Mouse (Mus musculus) limb, embryonic 12.5 days (tissue): ENCODE measurements around the gene Loxl3. TPM values are rescaled to one million over a fixed set of nuclear protein-coding genes. Genes with fewer than 3 reads are reported as not detected.

Source experiments
- ATAC-seq: fragments of 200-750 bp; cut with Nextera tagmentation; 2 replicates; pipeline ENCODE4 v1.8.0; 2017; ENCODE audit warnings: low read depth, moderate TSS enrichment; ENCODE audit not compliant: insufficient number of reproducible peaks, insufficient read depth, low FRiP score, low TSS enrichment
- H3K27ac ChIP-seq: fragments of 300-500 bp; sonication (generic); 2 replicates; pipeline ENCODE4 v1.5.1; 2016; ENCODE audit warnings: mild to moderate bottlenecking, moderate library complexity
- H3K27me3 ChIP-seq: fragments of 300-500 bp; sonication (generic); 2 replicates; pipeline ENCODE4 v1.6.1; 2016; ENCODE audit warnings: mild to moderate bottlenecking, moderate library complexity
- H3K36me3 ChIP-seq: fragments of 300-500 bp; sonication (generic); 2 replicates; pipeline ENCODE4 v1.6.1; 2016; ENCODE audit warnings: mild to moderate bottlenecking, moderate library complexity
- H3K4me1 ChIP-seq: fragments of 300-500 bp; sonication (generic); replicated peaks from 2 replicates; pipeline ENCODE4 v1.6.1; 2016
- H3K4me2 ChIP-seq: fragments of 300-500 bp; sonication (generic); 2 replicates; pipeline ENCODE4 v1.6.1; 2016; ENCODE audit warnings: mild to moderate bottlenecking, moderate library complexity
- H3K4me3 ChIP-seq: fragments of 300-500 bp; sonication (generic); replicated peaks from 2 replicates; pipeline ENCODE4 v1.5.1; 2016; ENCODE audit warnings: mild to moderate bottlenecking
- H3K9ac ChIP-seq: fragments of 300-500 bp; sonication (generic); replicated peaks from 2 replicates; pipeline ENCODE4 v1.6.1; 2016; ENCODE audit warnings: mild to moderate bottlenecking, moderate library complexity
- H3K9me3 ChIP-seq: fragments of 300-500 bp; sonication (generic); 2 replicates; pipeline ENCODE4 v1.6.1; 2016; ENCODE audit warnings: mild to moderate bottlenecking, moderate library complexity
- WGBS: fragments of 180-500 bp; shearing (Covaris S2); methylation state at CpG from one replicate; pipeline ENCODE4 v1.1.7; 2016; 5-methylcytosine and 5-hydroxymethylcytosine counted together
- polyA plus RNA-seq: library from polyadenylated mRNA; unstranded; fragments of >200 nt; fragmentation: Nextera tagmentation; extraction: Ambion mirVana; gene quantifications from 2 replicates; pipeline ENCODE4 v1.2.1, GENCODE M21; 2016

The Loxl3 gene
- polyA plus RNA-seq, 1 experiment from 2014 or later = 15.7 TPM

GRCm38 (mm10) chr6:83004872-83005271 lies 29.1 kb upstream of the Loxl3 start:
- no peaks in the 10 kb centered on the region for H3K27me3 ChIP-seq
- no peaks in the 10 kb centered on the region for H3K4me1 ChIP-seq
- no peak overlapping the region for H3K9ac ChIP-seq
- no peak overlapping the region for H3K4me3 ChIP-seq
- H3K36me3 ChIP-seq = no peaks in the 10 kb centered on the region
- 66% methylated on average over 7 of the region's 7 CpGs for WGBS
- H3K9me3 ChIP-seq = no peaks in the 10 kb centered on the region
- H3K27ac ChIP-seq = no peak overlapping the region
- no peak for ATAC-seq
- no peak overlapping the region for H3K4me2 ChIP-seq

- H3K27ac ChIP-seq = no peak overlapping the region
Measured at GRCm38 (mm10) chr6:83005444-83006011, 28.4 kb upstream of the Loxl3 start.

GRCm38 (mm10) chr6:83006114-83006513 lies 27.9 kb upstream of the Loxl3 start:
- 78% methylated on average over 6 of the region's 6 CpGs for WGBS
- H3K27ac ChIP-seq = no peak overlapping the region

More at GRCm38 (mm10) chr6:83005444-83006011, 28.4 kb upstream of the Loxl3 start:
- Histone ChIP-seq H3K4me2 (no peak overlapping the region), H3K9ac (no peak overlapping the region), H3K9me3 (no peaks in the 10 kb centered on the region), H3K36me3 (no peaks in the 10 kb centered on the region), H3K4me1 (no peaks in the 10 kb centered on the region), H3K4me3 (no peak overlapping the region), H3K27me3 (no peaks in the 10 kb centered on the region)
- 79% methylated on average over 10 of the region's 10 CpGs for WGBS
- ATAC-seq = no peak

DNA sequence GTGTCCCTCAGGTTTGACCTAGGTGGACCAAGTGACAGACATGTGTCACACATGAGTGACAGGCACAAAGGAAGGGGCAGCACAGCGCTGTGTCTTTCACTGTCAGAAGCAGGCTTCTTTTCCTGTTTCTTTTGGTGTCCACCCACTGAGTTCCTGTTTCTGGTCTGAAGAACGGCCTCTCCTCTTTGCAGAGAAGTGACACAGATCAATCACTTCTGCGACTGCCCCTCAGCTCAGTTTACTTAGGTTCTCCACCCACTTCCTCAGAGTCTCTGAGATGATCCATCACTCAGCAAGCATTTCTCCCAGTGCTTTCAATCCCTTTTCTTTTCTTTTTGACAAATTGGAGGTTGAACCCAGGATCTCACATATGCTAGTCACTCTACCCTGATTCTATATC lies 25.3 kb upstream of the Loxl3 start:
- no peaks in the 10 kb centered on the region for H3K27me3 ChIP-seq
- no peak overlapping the region for H3K4me3 ChIP-seq
- H3K27ac ChIP-seq = no peak overlapping the region
- 54% methylated on average over 3 of the region's 3 CpGs for WGBS
- no peak for ATAC-seq
- H3K9ac ChIP-seq = no peak overlapping the region
- H3K36me3 ChIP-seq = no peaks in the 10 kb centered on the region
- no peak overlapping the region for H3K4me2 ChIP-seq
- H3K4me1 ChIP-seq = peaks cover 4% of the 10 kb centered on the region
- no peaks in the 10 kb centered on the region for H3K9me3 ChIP-seq

More at GRCm38 (mm10) chr6:83006114-83006513, 27.9 kb upstream of the Loxl3 start:
- no peaks in the 10 kb centered on the region for H3K4me1 ChIP-seq
- H3K9ac ChIP-seq = no peak overlapping the region
- H3K36me3 ChIP-seq = no peaks in the 10 kb centered on the region
- no peak for ATAC-seq
- H3K4me2 ChIP-seq = no peak overlapping the region
- no peaks in the 10 kb centered on the region for H3K9me3 ChIP-seq
- no peak overlapping the region for H3K4me3 ChIP-seq
- H3K27me3 ChIP-seq = no peaks in the 10 kb centered on the region

DNA sequence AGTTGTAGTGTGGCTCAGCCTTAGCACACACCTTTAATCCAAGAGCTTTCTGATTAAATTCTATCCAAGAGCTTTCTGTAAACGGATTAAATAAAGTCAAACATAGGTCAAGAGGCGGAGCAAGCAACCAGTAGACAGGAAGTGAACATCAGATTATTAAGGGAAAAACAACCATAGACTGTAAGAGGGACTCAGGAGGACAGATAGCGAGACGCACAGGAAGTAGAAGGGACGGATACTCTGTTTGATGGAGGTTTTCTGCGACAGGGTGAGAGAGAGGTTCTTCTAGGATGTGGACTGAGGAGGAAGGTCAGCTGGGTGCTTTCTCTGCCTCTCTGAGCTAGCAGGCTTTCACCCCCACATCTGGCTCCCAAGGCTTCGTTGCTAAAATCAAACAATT lies 24.0 kb upstream of the Loxl3 start:
- Histone ChIP-seq H3K27ac (no peak overlapping the region), H3K4me1 (peaks cover 4% of the 10 kb centered on the region), H3K27me3 (no peaks in the 10 kb centered on the region), H3K4me2 (no peak overlapping the region), H3K36me3 (no peaks in the 10 kb centered on the region), H3K4me3 (no peak overlapping the region), H3K9ac (no peak overlapping the region), H3K9me3 (no peaks in the 10 kb centered on the region)
- no peak for ATAC-seq
- 71% methylated on average over 7 of the region's 7 CpGs for WGBS

GRCm38 (mm10) chr6:83011255-83011654 lies 22.7 kb upstream of the Loxl3 start:
- no peak for ATAC-seq
- WGBS = 87% methylated on average over 7 of the region's 7 CpGs
- no peaks in the 10 kb centered on the region for H3K36me3 ChIP-seq
- H3K4me3 ChIP-seq = no peak overlapping the region
- H3K27ac ChIP-seq = no peak overlapping the region
- H3K9ac ChIP-seq = no peak overlapping the region
- no peak overlapping the region for H3K4me2 ChIP-seq
- no peaks in the 10 kb centered on the region for H3K9me3 ChIP-seq
- H3K4me1 ChIP-seq = peaks cover 4% of the 10 kb centered on the region
- no peaks in the 10 kb centered on the region for H3K27me3 ChIP-seq

DNA sequence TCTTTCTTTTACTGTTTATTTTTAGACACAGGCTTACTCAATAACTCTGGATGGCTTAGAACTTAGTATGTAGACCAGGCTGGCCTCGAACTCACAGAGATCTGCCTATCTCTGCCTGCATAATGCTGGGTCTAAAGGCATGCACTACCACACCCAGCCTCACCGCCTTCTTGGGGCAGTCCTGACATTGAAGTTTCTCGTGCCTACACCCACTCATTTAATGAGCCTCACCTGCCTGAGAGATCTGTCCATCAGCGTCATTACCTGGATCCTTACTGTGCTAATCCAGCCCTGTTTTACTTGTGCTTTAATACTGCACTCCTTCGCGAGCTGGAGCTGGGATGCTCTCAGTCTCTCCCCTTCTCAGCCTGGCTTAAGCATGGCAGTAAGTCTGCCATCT lies 22.2 kb upstream of the Loxl3 start:
- H3K9me3 ChIP-seq = no peaks in the 10 kb centered on the region
- H3K27ac ChIP-seq = no peak overlapping the region
- H3K4me2 ChIP-seq = no peak overlapping the region
- ATAC-seq = no peak
- WGBS = 76% methylated on average over 6 of the region's 6 CpGs
- peaks cover 4% of the 10 kb centered on the region for H3K4me1 ChIP-seq
- H3K4me3 ChIP-seq = no peak overlapping the region
- no peaks in the 10 kb centered on the region for H3K36me3 ChIP-seq
- H3K9ac ChIP-seq = no peak overlapping the region
- no peaks in the 10 kb centered on the region for H3K27me3 ChIP-seq

DNA sequence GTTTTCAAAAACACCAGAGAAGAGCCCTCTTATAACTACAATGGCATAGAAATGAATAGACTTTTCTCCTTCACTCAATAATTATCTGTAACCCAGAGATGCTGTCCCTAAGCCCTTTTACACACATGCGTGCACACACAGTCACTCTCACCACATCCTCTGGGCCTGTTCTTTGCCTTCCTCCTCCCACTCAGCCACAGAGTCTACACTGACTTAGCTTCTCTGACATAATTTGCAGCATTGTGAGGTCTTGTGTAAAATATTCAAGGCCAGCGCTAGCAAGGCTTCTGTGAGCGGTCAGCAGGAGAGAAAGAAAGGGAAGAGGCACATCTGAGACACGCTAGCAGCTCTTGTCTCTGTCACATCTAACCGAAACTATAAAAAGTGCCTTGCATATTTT lies 20.5 kb upstream of the Loxl3 start:
- 82% methylated on average over 5 of the region's 5 CpGs for WGBS
- no peak overlapping the region for H3K9ac ChIP-seq
- 0 out of 2 replicates have a peak overlapping the region, but pooled peaks have one; percentile 50 for H3K27ac ChIP-seq

GRCm38 (mm10) chr6:83014482-83015466 lies 19.2 kb upstream of the Loxl3 start:
- Histone ChIP-seq H3K4me3 (no peak overlapping the region), H3K9ac (no peak overlapping the region), H3K4me2 (no peak overlapping the region), H3K36me3 (no peaks in the 10 kb centered on the region), H3K4me1 (peaks cover 6% of the 10 kb centered on the region), H3K27ac (no peak overlapping the region), H3K9me3 (no peaks in the 10 kb centered on the region), H3K27me3 (no peaks in the 10 kb centered on the region)
- ATAC-seq = no peak
- WGBS = 76% methylated on average over 12 of the region's 12 CpGs

More for the DNA sequence above, 20.5 kb upstream of the Loxl3 start:
- no peak overlapping the region for H3K4me2 ChIP-seq
- H3K4me3 ChIP-seq = no peak overlapping the region
- H3K27me3 ChIP-seq = no peaks in the 10 kb centered on the region
- peaks cover 6% of the 10 kb centered on the region for H3K4me1 ChIP-seq
- ATAC-seq = no peak
- no peaks in the 10 kb centered on the region for H3K9me3 ChIP-seq
- H3K36me3 ChIP-seq = no peaks in the 10 kb centered on the region

DNA sequence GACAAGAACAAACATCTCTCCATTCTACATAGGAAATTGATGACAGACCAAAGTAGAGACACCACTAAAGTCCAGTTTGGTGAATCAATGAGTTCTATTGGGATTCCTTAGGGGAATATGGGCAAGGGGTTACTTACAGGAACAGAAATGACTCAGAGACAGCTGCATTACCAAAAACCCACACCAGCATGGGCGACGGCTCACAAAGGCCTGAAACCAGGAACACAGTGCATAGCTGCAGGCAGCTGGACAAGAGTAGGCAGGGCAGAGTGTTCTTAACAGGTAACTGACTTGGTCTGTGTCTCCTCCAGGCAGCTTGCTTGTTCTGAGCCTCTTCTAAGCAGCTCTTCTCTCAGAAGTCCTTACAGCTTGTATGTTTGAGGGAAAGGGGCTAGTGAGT lies 18.2 kb upstream of the Loxl3 start:
- 95% methylated on average over 2 of the region's 2 CpGs for WGBS
- H3K9me3 ChIP-seq = no peaks in the 10 kb centered on the region
- no peak for ATAC-seq

DNA sequence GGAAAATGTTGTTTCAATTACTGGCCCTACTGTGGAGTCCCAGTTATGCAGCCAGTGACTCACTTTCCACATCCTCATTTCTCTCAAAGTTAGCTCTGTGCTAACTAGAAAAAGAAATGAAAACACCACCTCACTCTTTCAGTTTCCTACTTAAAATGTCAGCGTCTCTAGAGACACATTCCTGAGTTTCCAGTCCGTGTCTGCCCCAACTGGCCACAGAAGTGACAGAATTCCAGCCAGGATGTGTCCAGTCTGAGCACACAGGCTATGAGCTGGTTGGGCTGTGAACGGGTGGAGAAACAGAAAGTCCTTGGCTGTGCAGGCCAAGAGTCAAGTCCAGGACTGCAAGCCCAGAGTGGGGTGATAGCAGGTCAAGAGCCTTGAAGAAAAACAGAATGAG lies 16.8 kb upstream of the Loxl3 start:
- H3K9ac ChIP-seq = no peak overlapping the region
- 59% methylated on average over 3 of the region's 3 CpGs for whole genome bisulfite sequencing
- H3K9me3 ChIP-seq = no peaks in the 10 kb centered on the region
- H3K4me1 ChIP-seq = peaks cover 6% of the 10 kb centered on the region
- H3K4me3 ChIP-seq = no peak overlapping the region
- no peaks in the 10 kb centered on the region for H3K36me3 ChIP-seq
- ATAC-seq = no peak
- no peak overlapping the region for H3K27ac ChIP-seq
- H3K4me2 ChIP-seq = no peak overlapping the region
- no peaks in the 10 kb centered on the region for H3K27me3 ChIP-seq

More for the DNA sequence above, 18.2 kb upstream of the Loxl3 start:
- H3K4me3 ChIP-seq = no peak overlapping the region
- peaks cover 6% of the 10 kb centered on the region for H3K4me1 ChIP-seq
- H3K27me3 ChIP-seq = no peaks in the 10 kb centered on the region
- no peak overlapping the region for H3K4me2 ChIP-seq
- no peaks in the 10 kb centered on the region for H3K36me3 ChIP-seq
- H3K9ac ChIP-seq = no peak overlapping the region
- no peak overlapping the region for H3K27ac ChIP-seq
